Mouse (Mus musculus): Measurements from ENCODE around the gene Celf6.

Celf6 gene

DNA sequence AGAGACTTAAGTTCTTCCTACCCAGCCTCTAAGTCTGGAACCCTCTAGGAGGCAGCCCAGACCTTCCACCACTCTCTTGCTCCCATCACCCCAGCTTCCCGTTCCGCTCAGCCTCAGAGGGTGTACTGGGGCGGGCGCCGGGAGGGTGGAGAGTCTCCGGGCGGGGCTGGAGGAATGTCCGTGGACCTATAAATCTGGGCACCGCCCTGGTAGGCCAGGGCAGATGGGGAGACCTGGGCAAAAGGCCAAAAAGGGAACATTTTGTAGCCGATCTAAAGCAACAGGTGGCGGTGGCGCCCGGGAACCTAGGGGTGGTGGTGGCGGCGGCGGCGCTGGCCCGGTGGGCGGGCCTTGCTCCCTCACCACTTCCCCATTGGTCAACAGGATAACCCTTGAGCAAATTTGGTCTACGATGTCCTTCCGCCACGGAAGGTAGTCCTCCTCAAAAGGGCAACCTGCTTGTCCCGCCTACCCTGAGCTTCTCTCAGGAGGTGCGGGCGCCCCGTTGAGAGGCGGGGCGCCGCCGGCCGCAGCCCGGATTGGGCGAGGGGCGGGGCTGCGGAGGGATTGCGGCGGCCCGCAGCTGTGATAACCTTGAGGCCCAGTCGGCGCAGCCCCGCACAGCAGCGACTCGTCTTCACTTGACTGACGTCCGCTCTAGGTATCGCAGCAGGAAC is 78.4 kb downstream of the Celf6 start, which contains the start of gene Pkm:
Gene Pkm, plus strand, starts transcription at position 411 of the 677 bp plus-strand sequence.
- in situ Hi-C loops (cut with MboI; ENCODE audit: unreplicated experiment in 2 of 2) = loop anchor here in 1 of 2 experiments (10.0 kb wide), 1 partner anchor 181 kb away; no protein-coding TSS in a partner anchor
